Mouse (Mus musculus) adrenal gland (tissue): Measurements from ENCODE around the gene Frmd5.

ENCODE experiments used
- intact Hi-C: fragments of 180-260 bp; cut with DNase I; formaldehyde crosslinking; loops from one replicate; pipeline ENCODE4 v1.15.1; 2025

Gene Frmd5

GRCm38 (mm10) chr2:121628290-121628689 lies 178.6 kb downstream of the Frmd5 start:
- intact Hi-C loops: no loop called here

DNA sequence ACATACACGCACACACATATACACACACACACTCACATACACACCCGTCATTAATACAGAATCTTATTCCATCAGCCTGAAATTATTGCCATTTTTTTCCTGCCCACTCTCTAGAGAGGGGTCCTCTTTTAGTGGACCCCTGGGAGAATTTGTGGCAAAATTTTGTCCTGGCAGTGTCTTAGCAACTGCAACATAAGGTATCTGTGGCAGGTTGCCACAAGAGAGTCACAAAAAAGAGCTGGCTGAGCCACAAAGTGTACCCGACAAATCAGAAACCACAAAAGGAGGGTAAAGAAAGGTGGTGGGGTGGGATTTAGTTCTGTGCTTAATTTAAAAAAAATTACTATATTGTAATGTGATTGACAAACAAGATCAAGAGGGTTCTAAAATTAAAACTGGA lies 181.0 kb downstream of the Frmd5 start:
- intact Hi-C loops: no loop called here

GRCm38 (mm10) chr2:121621262-121622163 lies 185.4 kb downstream of the Frmd5 start:
- intact Hi-C loops: no loop called here

DNA sequence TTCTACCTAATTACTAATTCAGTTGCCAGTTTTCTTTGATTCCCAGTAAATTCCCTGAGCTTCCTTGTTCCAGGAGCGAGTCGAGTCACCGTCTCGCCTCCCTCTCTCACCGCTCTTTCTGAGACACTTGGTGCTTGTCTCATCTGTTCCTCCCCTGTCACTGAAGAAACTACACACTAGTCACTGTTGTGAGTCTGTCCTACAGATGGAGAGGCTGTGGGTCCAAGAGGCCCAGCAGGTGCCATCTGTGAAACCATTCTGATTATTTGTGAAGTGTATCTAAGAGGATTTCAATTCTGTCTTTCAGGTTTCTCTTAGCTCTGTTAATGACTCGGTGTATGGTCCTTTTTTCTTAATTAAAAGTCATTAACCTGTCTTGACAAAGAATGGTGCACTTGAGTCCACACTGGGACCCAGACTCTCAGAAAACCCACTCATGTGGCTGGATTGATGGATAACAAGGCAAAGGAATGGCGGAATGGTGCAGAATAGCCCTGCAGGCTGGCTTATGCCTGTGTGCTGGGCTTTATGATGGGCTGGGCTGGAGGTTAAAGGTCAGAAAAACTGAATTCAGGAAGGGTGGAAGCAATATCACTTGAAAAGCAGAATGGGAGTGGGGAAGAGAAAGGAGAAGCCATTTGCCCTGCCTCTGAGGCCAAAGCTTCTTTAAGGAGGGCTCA lies 186.2 kb downstream of the Frmd5 start:
- intact Hi-C loops: no loop called here

- intact Hi-C loops: no loop called here
Measured at GRCm38 (mm10) chr2:121615199-121615559, 191.7 kb downstream of the Frmd5 start.

DNA sequence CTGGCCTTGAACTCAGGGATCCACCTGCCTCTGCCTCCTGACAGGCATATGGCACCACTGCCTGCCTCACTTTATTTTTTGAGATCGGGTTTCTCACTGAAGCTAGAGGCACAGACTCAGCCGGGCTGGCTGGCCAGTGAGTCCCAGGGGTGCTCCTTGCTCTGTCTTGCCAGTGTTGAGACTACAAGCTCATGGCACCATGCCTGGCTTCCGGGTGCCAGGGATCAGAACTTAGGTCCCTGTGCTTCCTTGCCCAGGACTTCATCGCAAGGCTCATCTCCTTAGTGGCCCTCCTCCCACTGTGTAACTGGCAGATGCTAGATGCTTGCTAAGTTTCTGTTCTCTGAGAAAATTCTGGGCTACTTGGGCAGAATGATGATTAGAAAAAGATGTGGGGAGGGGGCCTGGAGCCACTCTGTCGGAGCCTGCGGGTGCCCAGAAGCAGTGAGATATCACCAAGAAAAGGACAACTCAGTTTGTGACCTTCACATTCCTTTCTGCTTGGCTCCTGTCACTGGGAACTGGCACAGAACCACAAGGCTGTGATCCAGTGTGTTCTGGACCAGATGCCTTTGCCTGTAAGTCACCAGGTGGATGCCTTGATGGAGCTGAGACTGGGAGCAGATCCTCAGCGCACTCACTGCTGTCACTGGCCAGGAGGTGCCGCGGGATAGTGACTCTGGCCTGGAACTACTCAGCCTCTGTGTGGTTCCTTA lies 192.2 kb downstream of the Frmd5 start:
- intact Hi-C loops: no loop called here

GRCm38 (mm10) chr2:121612112-121612511 lies 194.8 kb downstream of the Frmd5 start:
- intact Hi-C loops: no loop called here

DNA sequence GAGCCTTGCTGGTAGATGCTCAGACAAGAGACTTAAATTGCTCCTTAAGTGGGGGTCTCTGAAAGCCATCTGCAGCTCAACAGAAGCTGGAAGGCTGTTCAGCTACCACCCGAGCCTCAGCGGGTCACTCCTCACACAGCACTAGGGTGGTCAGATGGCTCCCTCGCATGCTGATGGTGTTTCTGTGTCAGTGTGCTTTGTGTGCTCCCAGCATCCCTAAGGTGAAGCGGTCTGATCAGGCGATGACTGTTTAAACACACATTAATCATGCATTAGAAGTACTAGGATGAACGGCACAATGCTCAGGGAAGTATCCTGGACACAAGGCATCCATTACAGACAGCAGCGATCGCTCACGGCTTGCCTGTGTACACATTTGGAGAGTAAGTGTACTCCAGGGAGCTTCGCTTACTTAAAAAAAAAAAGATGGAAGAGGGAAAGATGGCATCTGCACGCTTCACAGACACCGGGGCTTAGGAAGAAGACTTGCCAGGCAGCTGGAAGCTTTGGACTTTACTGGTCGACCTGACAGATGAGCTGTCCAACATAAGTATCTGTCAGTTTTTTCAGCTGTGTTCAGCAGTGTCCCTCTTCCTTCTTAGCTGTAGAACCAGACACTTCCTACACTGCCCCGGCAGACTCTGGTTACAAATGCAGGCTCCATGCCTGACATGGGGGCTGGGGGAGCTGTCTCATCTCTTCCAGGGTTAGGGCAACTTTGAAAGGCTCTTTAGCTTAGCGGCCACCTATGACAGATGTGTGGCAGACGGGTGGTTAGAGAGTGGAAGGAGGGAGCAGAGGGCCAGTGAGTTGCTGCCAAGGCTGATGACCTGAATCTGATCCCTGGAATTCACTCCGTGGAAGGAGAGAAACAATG lies 196.6 kb downstream of the Frmd5 start:
- intact Hi-C loops: no loop called here

DNA sequence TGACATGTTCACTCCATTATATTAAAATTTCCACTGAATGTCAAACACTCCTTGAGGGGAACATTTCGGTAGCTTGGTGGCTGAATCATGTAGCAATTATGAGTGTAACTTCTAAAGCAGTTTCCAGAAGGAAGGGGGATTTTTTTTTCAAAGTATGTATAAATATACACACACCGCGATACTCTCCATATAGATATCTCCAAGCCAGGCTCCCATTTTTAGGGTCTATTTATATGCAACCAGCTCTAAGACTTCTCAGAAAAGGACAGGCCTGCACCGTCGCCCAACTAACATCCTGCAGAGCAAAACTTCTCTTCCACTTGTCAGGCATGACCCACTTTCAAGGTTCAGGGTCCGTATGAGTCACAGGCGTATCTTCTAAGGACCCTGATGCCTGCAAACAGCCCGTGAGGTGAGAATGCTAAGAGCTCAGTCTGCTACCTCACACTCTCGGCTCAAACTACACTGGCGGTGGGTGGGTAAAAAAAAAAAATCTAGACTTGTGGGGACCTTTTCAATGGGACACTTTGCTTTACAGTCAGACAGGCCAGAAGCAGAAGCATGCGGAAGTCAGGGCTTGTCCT lies 197.7 kb downstream of the Frmd5 start:
- intact Hi-C loops: no loop called here

DNA sequence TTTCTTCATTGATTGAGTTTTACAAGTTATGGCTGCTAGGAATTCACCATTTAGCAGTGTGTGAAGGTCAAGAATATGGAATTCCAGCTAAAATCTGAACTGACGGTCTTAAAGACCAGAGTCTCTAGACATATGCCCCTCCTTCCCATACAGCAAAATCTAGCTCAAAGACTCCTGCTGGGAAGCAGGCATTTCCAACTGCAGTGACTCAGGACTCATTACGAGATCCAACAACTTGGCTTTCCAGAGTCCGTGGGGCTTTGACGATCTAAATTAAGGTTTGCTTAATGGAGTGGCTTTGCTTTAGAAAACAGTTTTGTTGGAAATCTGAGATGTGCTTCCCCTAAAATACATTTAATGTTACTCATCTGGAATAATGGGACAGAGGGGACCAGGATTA lies 204.5 kb downstream of the Frmd5 start:
- intact Hi-C loops: no loop called here

DNA sequence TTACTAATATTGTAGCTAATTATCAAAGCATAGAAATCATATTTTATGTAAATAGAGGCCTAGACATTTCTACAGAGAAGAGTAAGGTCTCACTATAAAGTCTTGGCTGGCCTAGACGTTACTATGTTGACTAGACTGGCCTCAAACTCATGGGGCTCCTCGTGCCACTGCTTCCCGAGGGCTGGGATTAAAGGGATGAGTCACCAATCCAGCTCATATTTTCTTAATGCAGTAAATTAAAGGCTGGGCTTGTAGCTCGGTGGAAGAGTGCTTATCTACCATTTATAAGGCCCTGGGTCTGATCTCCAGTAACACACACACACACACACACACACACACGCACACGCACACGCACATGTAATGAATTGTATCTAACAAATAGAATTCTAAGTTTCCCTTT lies 205.3 kb downstream of the Frmd5 start:
- intact Hi-C loops: no loop called here

DNA sequence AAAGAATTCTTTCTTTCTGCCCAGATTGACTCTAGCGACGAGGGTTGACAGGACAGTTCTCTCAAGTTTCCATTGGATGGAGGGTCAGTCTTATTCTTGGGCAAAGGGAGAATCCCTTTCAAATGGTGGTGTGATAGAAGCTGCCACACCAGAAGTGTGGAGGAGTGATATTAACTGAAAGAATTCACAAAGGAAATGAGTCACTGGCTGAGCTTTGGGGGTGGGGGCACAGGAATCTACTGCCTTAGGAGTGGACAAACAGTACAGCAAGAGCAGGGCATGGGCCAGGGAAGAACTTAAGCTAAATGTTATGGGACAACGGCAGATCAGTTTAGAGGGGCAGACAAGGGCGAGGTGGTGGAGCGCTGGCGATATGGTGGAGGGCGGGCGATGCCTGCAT lies 206.2 kb downstream of the Frmd5 start:
- intact Hi-C loops: no loop called here

DNA sequence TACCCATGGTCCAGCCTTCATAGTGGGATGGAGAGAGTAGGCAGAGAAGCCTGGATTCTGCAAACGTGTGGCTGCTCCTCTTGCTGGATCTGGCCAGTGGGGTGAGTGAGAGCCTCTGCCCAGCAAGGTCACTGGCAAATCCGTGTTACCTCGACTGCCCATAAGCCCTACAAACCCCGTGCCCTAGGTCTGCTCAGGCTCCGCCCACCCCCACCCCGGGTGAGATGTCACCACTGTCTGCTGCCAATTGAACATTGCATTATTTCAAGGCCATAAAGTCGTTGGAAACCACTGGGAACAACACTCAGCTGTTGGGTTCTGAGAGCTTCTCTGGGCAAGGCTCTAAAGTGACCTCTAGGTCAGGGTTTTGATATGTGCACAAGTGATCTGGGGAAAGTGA lies 208.6 kb downstream of the Frmd5 start:
- intact Hi-C loops: loop anchor here (10.0 kb wide), 1 partner anchor 57 kb away; no protein-coding TSS in a partner anchor

DNA sequence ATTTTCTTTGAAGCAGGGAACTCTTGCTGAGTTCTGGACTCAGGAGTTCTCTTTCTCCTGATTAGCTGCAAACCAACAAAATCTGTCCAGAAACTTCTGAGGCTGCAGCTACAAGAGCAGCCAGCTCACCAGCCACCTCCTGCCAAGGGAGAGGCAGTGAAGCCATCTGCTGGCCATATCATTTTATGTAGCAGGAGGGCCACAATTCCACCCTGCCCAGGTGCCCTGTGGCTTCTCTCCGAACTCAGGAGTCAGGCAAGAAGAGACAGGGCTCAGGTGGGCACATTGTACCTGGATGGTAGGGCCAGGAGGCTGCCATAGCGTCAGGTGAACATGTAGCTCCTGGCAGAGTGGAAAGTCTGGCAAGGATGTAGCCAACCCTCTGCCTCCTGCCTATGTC lies 210.3 kb downstream of the Frmd5 start:
- intact Hi-C loops: loop anchor here (10.0 kb wide), 1 partner anchor 58 kb away; no protein-coding TSS in a partner anchor

DNA sequence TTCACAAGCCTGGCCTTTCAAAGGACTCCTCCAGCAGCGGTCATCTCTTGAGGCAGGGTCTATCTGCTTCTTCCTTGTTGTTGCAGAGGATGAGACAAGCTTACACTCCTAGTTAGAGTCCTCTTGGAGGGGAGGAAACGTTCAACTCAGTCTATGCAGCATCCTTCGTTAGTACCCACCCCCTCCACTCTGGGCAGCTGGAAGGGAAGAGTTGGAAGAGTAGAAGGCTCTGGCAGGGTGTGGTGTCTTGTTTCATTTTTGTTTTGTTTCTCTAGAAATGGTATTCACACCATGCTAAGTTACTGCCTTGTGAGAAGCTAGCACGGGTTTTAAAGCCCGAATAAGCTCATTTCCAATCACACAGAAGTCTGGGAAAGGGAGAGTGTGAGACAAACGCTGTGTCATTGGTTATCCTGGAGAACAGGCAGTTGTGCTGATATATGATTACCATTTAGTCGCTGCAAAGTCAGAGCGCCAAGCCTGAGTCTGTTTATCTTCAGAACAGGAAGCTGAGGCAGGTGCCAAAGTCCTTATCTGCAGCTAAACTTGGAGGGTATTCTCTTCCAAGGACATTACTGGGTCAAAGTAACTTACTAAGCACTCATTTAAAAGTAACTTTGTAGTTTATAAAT lies 212.1 kb downstream of the Frmd5 start:
- intact Hi-C loops: loop anchor here (10.0 kb wide), 1 partner anchor 60 kb away; no protein-coding TSS in a partner anchor

GRCm38 (mm10) chr2:121594131-121594530 lies 212.8 kb downstream of the Frmd5 start:
- intact Hi-C loops: loop anchor here (10.0 kb wide), 1 partner anchor 61 kb away; no protein-coding TSS in a partner anchor

- intact Hi-C loops: no loop called here
Measured at GRCm38 (mm10) chr2:121588309-121588694, 218.6 kb downstream of the Frmd5 start.

DNA sequence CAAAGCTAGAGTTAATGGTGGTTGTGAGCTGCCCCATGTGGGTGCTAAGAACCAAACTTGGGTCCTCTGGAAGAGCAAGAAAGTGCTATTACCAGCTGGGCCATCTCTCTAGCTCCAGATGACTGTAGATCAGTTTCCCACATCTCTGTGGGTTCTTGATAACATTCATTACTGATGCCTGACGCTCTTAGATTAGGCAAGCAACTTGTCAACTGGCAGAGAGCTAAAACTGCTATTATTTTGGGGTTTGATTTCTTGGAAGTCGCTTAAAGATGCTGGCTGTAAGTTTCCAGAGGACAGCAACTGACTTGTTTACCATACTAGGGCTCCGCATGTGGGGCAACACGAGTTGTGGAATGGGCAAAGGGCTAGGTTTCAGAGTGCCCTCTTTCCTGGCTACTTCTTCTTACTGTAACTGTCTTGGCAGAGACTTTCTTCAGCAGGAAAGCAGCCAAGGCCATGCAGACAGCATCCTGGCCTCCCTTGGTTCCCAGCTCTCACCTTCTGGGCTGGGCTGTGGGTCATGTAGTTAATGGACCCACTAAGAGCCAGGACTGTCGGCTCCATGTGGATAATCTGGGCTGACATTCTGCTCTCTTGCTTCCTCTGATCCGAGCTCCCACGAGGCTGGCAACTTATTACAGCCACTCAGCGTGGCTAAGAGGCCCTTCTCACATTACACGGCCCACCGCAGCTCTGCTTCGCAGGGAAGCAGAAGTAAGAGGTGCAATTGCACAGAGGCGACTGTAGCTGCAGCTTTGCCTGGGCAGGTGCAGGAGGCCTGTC lies 219.2 kb downstream of the Frmd5 start:
- intact Hi-C loops: no loop called here

GRCm38 (mm10) chr2:121584705-121585104 lies 222.2 kb downstream of the Frmd5 start:
- intact Hi-C loops: no loop called here
